Mouse (Mus musculus): Measurements from ENCODE around the gene Slc33a1. TPM values are rescaled to one million over a fixed set of nuclear protein-coding genes. Genes with fewer than 3 reads are reported as not detected.

The Slc33a1 gene
- polyA plus RNA-seq, 1 experiment from 2014 or later = 13.8 TPM

DNA sequence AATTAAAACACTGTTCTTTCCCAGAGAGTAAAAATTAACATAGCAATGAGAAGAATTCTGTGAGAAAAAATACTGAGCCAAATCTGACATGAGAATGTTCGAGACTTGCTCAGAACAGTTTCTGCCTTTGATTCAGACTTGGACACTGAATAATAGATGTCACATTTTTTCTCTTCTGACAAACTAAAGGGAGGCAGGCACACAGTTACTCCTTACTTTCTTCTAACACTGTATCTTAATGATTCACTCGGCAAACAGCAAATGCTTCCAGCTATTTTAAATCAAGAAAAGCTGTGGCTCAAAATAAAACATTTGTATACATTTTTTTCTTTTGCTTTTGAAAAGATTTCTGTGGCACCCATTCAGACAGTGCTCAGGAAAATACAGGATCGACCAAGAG lies 72.4 kb downstream of the Slc33a1 start:
- WGBS = 55% methylated on average over 3 of the region's 3 CpGs
- H3K27ac ChIP-seq = no peak overlapping the region
- ATAC-seq (ENCODE audit: low FRiP score) = no peak

More for the DNA sequence above, 72.4 kb downstream of the Slc33a1 start:
- Histone ChIP-seq H3K9ac (no peak overlapping the region), H3K9me3 (no peaks in the 10 kb centered on the region), H3K4me2 (no peak overlapping the region), H3K27me3 (no peaks in the 10 kb centered on the region), H3K4me3 (replicated peaks) (no peak overlapping the region), H3K4me1 (peaks cover 18% of the 10 kb centered on the region), H3K36me3 (replicated peaks) (no peaks in the 10 kb centered on the region)

Other genes starting within 250 kb of the Slc33a1 start
- gene Plch1, start 65.3 kb downstream of the Slc33a1 start, polyA plus RNA-seq (2016; fragmentation: Nextera tagmentation; extraction: Ambion mirVana) = 25.0 and 26.0 TPM in 2 replicates
- 2.9 and 3.0 TPM in 2 replicates for gene E130311K13Rik, start 35.3 kb downstream of the Slc33a1 start, polyA plus RNA-seq (2016; fragmentation: Nextera tagmentation; extraction: Ambion mirVana)
- gene Gmps, start 11.3 kb upstream of the Slc33a1 start, polyA plus RNA-seq (2016; fragmentation: Nextera tagmentation; extraction: Ambion mirVana) = 63.4 and 68.1 TPM in 2 replicates
- 0.10 and 0.15 TPM in 2 replicates for gene Vmn2r1, start 116.8 kb upstream of the Slc33a1 start, polyA plus RNA-seq (2016; fragmentation: Nextera tagmentation; extraction: Ambion mirVana)
- 0.04 TPM in 1 of 2 replicates, not detected in the other for gene Vmn2r2, start 177.2 kb upstream of the Slc33a1 start, polyA plus RNA-seq (2016; fragmentation: Nextera tagmentation; extraction: Ambion mirVana)